Mouse (Mus musculus) forebrain, embryonic 15.5 days (tissue): ENCODE measurements at regions not wholly inside any gene's neighbourhood (a gene's known extent, or its start where the extent isn't known, plus 50 kb on each side); places are given as distances from the start of the nearest gene placed in this dataset.
A peak's percentile ranks its signal among the peaks of the same experiment; 100 is the strongest.

ENCODE experiments used
- ATAC-seq: fragments of 200-750 bp; cut with Nextera tagmentation; replicated peaks from 2 replicates; pipeline ENCODE4 v1.8.0; 2017; ENCODE audit warnings: mild to moderate bottlenecking, moderate TSS enrichment, moderate library complexity
- H3K27ac ChIP-seq: fragments of 300-500 bp; sonication (generic); replicated peaks from 2 replicates; pipeline ENCODE4 v1.5.1; 2015; ENCODE audit warnings: mild to moderate bottlenecking, inconsistent platforms
- H3K27me3 ChIP-seq: fragments of 300-500 bp; sonication (generic); 2 replicates; pipeline ENCODE4 v1.6.1; 2015; ENCODE audit warnings: inconsistent platforms
- H3K36me3 ChIP-seq: fragments of 300-500 bp; sonication (generic); 2 replicates; pipeline ENCODE4 v1.6.1; 2015; ENCODE audit warnings: mild to moderate bottlenecking, inconsistent platforms
- H3K4me1 ChIP-seq: fragments of 300-500 bp; sonication (generic); 2 replicates; pipeline ENCODE4 v1.6.1; 2015; ENCODE audit warnings: inconsistent platforms
- H3K4me2 ChIP-seq: fragments of 300-500 bp; sonication (generic); replicated peaks from 2 replicates; pipeline ENCODE4 v1.6.1; 2015; ENCODE audit warnings: mild to moderate bottlenecking, inconsistent platforms
- H3K4me3 ChIP-seq: fragments of 300-500 bp; sonication (generic); 2 replicates; pipeline ENCODE4 v1.5.1; 2015; ENCODE audit warnings: mild to moderate bottlenecking, inconsistent platforms
- H3K9ac ChIP-seq: fragments of 300-500 bp; sonication (generic); replicated peaks from 2 replicates; pipeline ENCODE4 v1.6.1; 2015; ENCODE audit warnings: mild to moderate bottlenecking, inconsistent platforms
- H3K9me3 ChIP-seq: fragments of 300-500 bp; sonication (generic); 2 replicates; pipeline ENCODE4 v1.6.1; 2016; ENCODE audit warnings: inconsistent platforms
- WGBS: fragments of 180-500 bp; shearing (Covaris S2); methylation state at CpG from one replicate; pipeline ENCODE4 v1.1.7; 2015; ENCODE audit warnings: mixed read lengths; 5-methylcytosine and 5-hydroxymethylcytosine counted together

- Histone ChIP-seq H3K27me3 (no peaks in the 10 kb centered on the region), H3K9me3 (no peaks in the 10 kb centered on the region), H3K4me2 (no peak overlapping the region), H3K9ac (no peak overlapping the region), H3K4me1 (peaks cover 11% of the 10 kb centered on the region), H3K4me3 (no peak overlapping the region), H3K36me3 (no peaks in the 10 kb centered on the region), H3K27ac (no peak overlapping the region; the same call in 1 of the 2 replicates)
- no peak for ATAC-seq
- WGBS, result 49% methylated on average over 4 of the region's 4 CpGs
Measured at GRCm38 (mm10) chr16:5668403-5668967, 216.7 kb upstream of the Rbfox1 start.

- ATAC-seq, result no peak
- Histone ChIP-seq H3K4me3 (no peak overlapping the region), H3K36me3 (no peaks in the 10 kb centered on the region), H3K27ac (no peak overlapping the region), H3K9ac (no peak overlapping the region), H3K4me1 (no peaks in the 10 kb centered on the region), H3K9me3 (no peaks in the 10 kb centered on the region), H3K4me2 (no peak overlapping the region), H3K27me3 (no peaks in the 10 kb centered on the region)
- WGBS, result 74% methylated on average over 5 of the region's 5 CpGs
Measured at GRCm38 (mm10) chr16:5661918-5662317, 223.2 kb upstream of the Rbfox1 start.

GRCm38 (mm10) chr16:5651551-5651950 lies 233.6 kb upstream of the Rbfox1 start:
- Histone ChIP-seq H3K4me1 (no peaks in the 10 kb centered on the region), H3K9ac (no peak overlapping the region), H3K27ac (no peak overlapping the region), H3K27me3 (no peaks in the 10 kb centered on the region), H3K4me3 (no peak overlapping the region), H3K4me2 (no peak overlapping the region), H3K36me3 (no peaks in the 10 kb centered on the region), H3K9me3 (no peaks in the 10 kb centered on the region)
- ATAC-seq, result no peak
- WGBS, result 80% methylated on average over 1 of the region's 1 CpGs

DNA sequence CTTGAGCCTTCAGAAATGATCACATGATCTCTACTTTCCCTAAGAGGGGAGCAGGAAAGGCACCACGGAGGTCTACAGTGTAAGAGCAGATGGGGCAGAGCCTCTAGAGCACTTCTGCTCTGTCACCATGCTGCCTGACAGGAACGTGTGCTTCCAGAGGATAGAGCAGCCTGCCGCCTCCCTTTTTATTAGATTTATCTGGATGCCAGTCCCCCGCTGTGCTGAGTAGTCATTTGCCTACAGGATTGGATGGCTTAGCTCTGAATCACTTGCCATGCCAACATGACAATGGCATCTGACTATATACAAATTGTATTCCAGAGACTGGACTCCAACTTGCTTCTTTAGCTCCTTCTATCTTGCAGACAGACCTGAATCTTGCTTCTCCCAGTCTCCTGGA lies 234.2 kb upstream of the Rbfox1 start:
- Histone ChIP-seq H3K4me2 (no peak overlapping the region), H3K27ac (no peak overlapping the region), H3K36me3 (no peaks in the 10 kb centered on the region), H3K4me3 (no peak overlapping the region), H3K9me3 (no peaks in the 10 kb centered on the region), H3K9ac (no peak overlapping the region), H3K27me3 (no peaks in the 10 kb centered on the region), H3K4me1 (no peaks in the 10 kb centered on the region)
- ATAC-seq, result no peak
- WGBS, result 52% methylated on average over 4 of the region's 4 CpGs

GRCm38 (mm10) chr16:5639956-5640355 lies 245.2 kb upstream of the Rbfox1 start:
- no peaks in the 10 kb centered on the region for H3K27me3 ChIP-seq
- no peak overlapping the region for H3K27ac ChIP-seq
- H3K9ac ChIP-seq, result no peak overlapping the region
- no peaks in the 10 kb centered on the region for H3K36me3 ChIP-seq
- 67% methylated on average over 5 of the region's 5 CpGs for WGBS
- no peak overlapping the region for H3K4me2 ChIP-seq
- H3K9me3 ChIP-seq, result no peaks in the 10 kb centered on the region
- H3K4me3 ChIP-seq, result no peak overlapping the region
- no peak for ATAC-seq
- no peaks in the 10 kb centered on the region for H3K4me1 ChIP-seq

DNA sequence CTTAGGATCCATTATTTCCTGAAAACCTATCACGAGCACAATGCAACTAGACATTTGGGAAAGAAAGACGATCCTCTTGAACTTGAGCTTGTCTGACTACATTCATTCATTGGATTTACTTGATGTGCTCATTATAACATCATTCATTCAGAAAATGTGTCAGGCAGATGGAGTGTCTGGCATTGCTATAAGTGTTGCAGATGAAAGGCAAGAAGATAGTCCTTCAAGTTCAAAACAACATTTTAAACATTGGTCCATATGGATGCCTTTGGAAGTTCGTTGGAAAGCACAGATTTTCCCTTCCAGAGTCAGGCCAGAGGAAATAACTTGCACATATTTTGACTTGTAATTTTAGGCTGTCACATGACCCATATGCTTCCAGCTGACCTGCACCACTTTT lies 255.2 kb upstream of the Rbfox1 start:
- no peak for ATAC-seq
- no peaks in the 10 kb centered on the region for H3K27me3 ChIP-seq
- no peak overlapping the region for H3K4me3 ChIP-seq
- no peak overlapping the region for H3K4me2 ChIP-seq
- no peaks in the 10 kb centered on the region for H3K36me3 ChIP-seq
- H3K9ac ChIP-seq, result no peak overlapping the region
- H3K4me1 ChIP-seq, result no peaks in the 10 kb centered on the region
- 62% methylated on average over 3 of the region's 3 CpGs for WGBS
- no peak overlapping the region for H3K27ac ChIP-seq
- no peaks in the 10 kb centered on the region for H3K9me3 ChIP-seq

GRCm38 (mm10) chr16:5627910-5628309 lies 257.2 kb upstream of the Rbfox1 start:
- 80% methylated on average over 4 of the region's 4 CpGs for WGBS
- Histone ChIP-seq H3K9me3 (no peaks in the 10 kb centered on the region), H3K36me3 (no peaks in the 10 kb centered on the region), H3K4me1 (no peaks in the 10 kb centered on the region), H3K27ac (no peak overlapping the region), H3K4me2 (no peak overlapping the region), H3K4me3 (no peak overlapping the region), H3K27me3 (no peaks in the 10 kb centered on the region), H3K9ac (no peak overlapping the region)
- ATAC-seq, result no peak

DNA sequence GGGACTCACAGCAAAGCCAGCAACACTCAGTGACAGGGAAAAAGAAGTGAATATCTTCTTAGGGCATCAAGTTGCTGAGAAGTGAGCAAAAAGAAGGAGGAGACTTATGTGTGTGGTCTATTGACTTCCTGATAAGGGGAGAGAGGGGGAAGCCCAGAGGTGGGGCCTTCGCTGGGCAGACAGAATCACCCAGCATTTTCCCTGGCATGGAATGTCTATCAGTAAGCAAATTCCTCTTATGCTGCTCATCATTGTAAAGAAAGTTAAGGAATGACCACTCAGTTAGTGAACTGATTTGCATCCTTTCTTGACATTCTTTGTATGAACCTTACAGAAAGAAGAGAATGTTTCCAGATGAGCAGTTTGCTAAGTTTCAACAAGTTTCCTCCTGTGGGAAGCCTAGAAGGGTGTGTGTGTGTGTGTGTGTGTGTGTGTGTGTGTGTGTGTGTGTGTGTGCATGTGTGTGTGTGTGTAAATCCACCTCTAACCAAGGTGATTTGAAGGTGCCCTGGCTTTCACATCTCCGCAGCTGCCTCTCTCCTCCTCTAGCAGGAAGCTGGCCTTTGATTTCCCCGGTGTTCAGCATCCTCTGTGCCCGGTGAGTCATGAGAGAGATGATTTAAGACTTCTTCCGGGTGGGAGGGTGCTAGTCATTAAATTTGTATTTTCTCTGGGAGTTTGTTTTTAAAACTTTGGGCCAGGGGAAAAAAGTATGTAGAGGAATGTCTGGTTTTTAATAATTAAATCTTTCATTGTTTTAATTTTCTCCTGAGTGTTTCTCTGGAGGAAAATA lies 257.8 kb upstream of the Rbfox1 start:
- no peak overlapping the region for H3K27ac ChIP-seq
- no peaks in the 10 kb centered on the region for H3K9me3 ChIP-seq
- no peaks in the 10 kb centered on the region for H3K36me3 ChIP-seq
- H3K9ac ChIP-seq, result no peak overlapping the region
- WGBS, result 79% methylated on average over 5 of the region's 5 CpGs
- no peak overlapping the region for H3K4me2 ChIP-seq
- no peaks in the 10 kb centered on the region for H3K4me1 ChIP-seq
- H3K27me3 ChIP-seq, result no peaks in the 10 kb centered on the region
- H3K4me3 ChIP-seq, result no peak overlapping the region
- ATAC-seq, result no peak

DNA sequence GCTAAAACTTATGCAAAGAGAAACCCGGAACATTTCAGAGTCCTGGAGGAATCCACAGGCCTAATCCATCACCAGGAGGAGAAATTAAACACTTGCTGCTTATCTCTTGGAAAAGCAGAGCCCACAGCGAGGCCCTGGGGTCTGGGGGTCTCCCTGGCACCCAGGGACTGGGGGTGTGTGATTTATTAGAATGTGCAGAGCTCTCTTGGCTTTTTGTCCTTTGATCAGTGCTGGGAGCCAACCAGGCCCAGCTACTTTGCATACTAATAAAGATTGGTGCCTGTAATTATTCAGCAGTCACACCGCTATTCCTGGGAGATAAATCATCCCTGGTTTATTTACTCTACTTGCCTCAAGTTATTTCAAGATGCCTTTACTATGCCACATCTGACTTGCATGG lies 260.0 kb upstream of the Rbfox1 start:
- no peak overlapping the region for H3K4me2 ChIP-seq
- H3K4me1 ChIP-seq, result no peaks in the 10 kb centered on the region
- no peak for ATAC-seq
- no peak overlapping the region for H3K4me3 ChIP-seq
- no peak overlapping the region for H3K9ac ChIP-seq
- H3K27me3 ChIP-seq, result no peaks in the 10 kb centered on the region
- H3K9me3 ChIP-seq, result no peaks in the 10 kb centered on the region
- no peak overlapping the region for H3K27ac ChIP-seq
- WGBS, result 50% methylated on average over 3 of the region's 3 CpGs
- no peaks in the 10 kb centered on the region for H3K36me3 ChIP-seq

DNA sequence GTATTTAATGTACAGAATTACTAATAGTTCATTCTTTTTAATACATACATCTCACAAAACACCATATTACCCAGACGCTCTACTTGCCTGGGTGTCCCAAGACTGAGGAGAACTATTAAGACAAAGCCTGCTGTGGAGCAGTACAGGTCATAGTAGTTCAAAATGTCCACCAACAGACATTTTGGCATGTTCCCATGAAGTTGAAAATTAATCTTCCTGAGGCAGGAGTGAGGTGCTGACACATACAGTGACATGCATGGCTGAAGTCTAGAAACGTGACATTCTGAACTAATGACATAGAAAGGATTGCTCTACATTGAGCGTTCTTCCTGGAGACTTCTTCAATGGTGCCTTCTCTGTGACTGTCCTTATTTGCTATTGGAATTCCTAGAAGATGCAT lies 264.6 kb upstream of the Rbfox1 start:
- H3K4me1 ChIP-seq, result no peaks in the 10 kb centered on the region
- no peak overlapping the region for H3K4me2 ChIP-seq
- H3K9me3 ChIP-seq, result no peaks in the 10 kb centered on the region
- 97% methylated on average over 3 of the region's 3 CpGs for WGBS
- H3K9ac ChIP-seq, result no peak overlapping the region
- H3K4me3 ChIP-seq, result no peak overlapping the region
- H3K36me3 ChIP-seq, result no peaks in the 10 kb centered on the region
- H3K27me3 ChIP-seq, result no peaks in the 10 kb centered on the region
- no peak overlapping the region for H3K27ac ChIP-seq
- ATAC-seq, result no peak

DNA sequence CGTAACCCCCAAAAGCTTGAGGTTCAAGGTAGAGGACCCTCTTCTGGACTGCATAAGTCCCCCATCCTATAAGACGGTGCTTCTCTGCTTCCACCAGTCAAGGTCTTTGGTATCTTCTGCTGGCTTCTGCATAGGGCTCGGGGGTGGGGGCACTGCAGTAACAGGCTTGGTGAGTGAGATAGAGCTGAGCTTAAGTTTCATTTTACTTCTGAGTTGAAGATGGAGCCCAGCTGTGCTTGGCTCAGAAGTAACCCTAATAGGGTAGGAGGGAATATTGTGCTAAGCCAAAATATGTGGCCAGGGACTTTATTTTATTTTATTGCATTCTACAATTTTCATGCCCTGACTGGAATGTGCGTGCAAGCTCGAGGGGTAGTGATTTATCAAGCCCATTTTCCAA lies 268.8 kb upstream of the Rbfox1 start:
- Histone ChIP-seq H3K36me3 (no peaks in the 10 kb centered on the region), H3K27ac (no peak overlapping the region)
- WGBS, result 91% methylated on average over 5 of the region's 5 CpGs

DNA sequence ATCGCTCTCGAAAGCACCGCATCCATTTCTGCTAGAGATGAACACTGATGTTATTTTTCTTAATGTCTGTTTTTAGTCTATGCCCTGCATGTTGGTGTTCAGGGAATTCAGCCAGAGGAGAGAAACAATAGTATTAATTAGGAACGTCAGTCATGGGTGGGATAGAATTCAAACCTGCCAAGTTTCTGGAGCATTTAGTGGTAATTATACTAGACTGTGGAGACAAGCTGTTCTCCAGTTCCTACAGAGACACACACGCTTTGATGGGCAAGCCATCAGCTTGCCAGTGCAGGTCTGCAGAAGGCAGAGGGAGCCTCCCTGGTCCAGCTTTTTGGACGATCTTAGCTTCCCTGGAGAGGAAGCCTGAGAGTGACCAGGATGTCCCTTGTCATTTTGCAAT lies 289.8 kb upstream of the Rbfox1 start:
- WGBS, result 28% methylated on average over 6 of the region's 6 CpGs
- no peak overlapping the region for H3K4me2 ChIP-seq
- H3K4me3 ChIP-seq, result no peak overlapping the region
- no peak overlapping the region for H3K9ac ChIP-seq
- H3K9me3 ChIP-seq, result no peaks in the 10 kb centered on the region
- H3K36me3 ChIP-seq, result no peaks in the 10 kb centered on the region
- no peak overlapping the region for H3K27ac ChIP-seq
- H3K4me1 ChIP-seq, result peaks cover 8% of the 10 kb centered on the region; the same call in 1 of the 2 replicates
- peak; percentile 67; the same call in 1 of the 2 replicates for ATAC-seq
- H3K27me3 ChIP-seq, result no peaks in the 10 kb centered on the region

More for the DNA sequence above, 268.8 kb upstream of the Rbfox1 start:
- H3K9ac ChIP-seq, result no peak overlapping the region
- no peak for ATAC-seq
- H3K27me3 ChIP-seq, result no peaks in the 10 kb centered on the region
- no peaks in the 10 kb centered on the region for H3K9me3 ChIP-seq
- no peak overlapping the region for H3K4me3 ChIP-seq
- no peaks in the 10 kb centered on the region for H3K4me1 ChIP-seq
- H3K4me2 ChIP-seq, result no peak overlapping the region

GRCm38 (mm10) chr16:5578333-5578732 lies 306.8 kb upstream of the Rbfox1 start:
- no peak for ATAC-seq
- no peak overlapping the region for H3K9ac ChIP-seq
- WGBS, result 11% methylated on average over 3 of the region's 3 CpGs
- H3K27me3 ChIP-seq, result no peaks in the 10 kb centered on the region
- H3K4me2 ChIP-seq, result no peak overlapping the region
- no peaks in the 10 kb centered on the region for H3K9me3 ChIP-seq
- H3K27ac ChIP-seq, result peak overlapping the region; percentile 55; the same call in 1 of the 2 replicates
- no peak overlapping the region for H3K4me3 ChIP-seq
- H3K4me1 ChIP-seq, result peaks cover 16% of the 10 kb centered on the region
- no peaks in the 10 kb centered on the region for H3K36me3 ChIP-seq
